Mouse (Mus musculus) embryo, embryonic 9.5 days (tissue): ENCODE results near the gene Gm20683.

Source experiments
- DNase-seq: peaks from one replicate; pipeline ENCODE4 v3.0.0-alpha.2; 2017; ENCODE audit errors: extremely low spot score

Gene Gm20683

DNA sequence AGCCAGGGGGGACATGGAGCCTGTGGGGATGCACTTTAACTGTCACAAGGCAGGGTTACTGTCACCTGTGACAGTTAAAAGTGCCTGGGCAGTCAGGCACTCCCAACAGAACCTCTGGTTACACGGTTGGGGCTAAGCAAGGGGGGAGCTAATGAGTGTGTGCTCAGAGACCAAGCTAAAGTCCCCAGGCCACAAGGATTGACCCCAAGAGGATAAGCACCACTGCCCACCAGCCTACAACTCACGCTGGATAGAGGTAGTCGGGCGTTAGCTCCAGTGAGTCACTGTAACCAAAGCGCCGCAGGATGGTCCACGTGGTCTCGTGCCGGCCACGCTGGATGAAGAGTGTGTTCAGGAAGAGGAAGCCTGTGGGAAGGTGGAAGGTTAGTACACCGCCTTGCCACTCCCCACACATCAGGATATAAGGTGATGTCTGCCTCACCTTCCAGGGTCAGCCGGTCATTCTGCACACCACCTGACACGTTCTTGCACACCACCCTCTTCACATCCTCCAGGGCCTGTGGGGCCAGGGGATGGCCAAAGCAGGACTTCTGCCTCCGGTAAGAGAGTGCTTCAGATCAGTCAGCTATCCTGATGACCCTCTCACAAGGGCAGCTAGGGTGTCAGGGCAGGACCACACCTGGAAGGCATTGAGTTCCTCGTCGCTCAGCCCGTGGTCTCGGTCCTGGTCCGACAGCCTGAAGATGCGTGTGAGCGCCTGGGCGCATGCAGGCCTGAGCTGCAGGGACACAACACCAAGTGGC is at the start of gene Gm20683:
TSS of gene Gm20683 (minus strand) at position 647 of the 764 bp plus-strand sequence.
- DNase-seq = no peak

DNA sequence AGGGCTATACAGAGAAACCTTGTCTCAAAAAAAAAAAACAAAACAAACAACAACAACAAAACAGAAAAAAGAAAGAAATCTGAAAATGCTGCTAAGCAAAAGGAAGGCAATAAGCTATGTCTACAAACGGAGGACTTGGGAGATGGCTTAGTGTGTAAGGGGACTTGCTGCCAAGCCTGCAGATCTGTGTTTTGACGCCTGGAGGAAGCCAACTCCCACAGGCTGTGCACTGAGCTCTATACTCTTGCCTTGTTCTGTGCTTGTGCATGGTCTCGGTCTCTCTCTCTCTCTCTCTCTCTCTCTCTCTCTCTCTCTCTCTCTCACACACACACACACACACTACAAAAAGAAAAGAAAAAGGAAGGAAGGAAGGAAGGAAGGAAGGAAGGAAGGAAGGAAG is 47.3 kb upstream of the Gm20683 start:
- DNase-seq = no peak

DNA sequence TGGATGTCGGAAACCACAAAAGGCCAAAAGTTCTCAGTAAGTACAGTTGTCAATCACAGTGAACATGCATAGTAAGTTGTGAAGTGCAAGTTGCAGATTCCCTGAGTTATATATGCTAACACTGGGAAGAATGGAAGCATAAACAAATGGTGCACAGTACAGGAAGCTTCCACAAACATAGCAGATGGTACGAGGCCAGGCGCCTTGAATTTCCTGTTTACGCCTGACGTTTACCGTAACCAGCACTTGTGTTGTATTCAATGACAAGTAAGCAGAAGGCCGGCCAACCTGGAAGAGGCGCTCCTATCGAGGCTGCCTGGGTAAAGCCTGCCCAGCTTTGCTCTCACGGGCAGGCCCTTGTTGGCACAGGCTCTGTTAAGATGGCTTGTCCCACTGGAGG is 45.9 kb upstream of the Gm20683 start:
- no peak for DNase-seq

DNA sequence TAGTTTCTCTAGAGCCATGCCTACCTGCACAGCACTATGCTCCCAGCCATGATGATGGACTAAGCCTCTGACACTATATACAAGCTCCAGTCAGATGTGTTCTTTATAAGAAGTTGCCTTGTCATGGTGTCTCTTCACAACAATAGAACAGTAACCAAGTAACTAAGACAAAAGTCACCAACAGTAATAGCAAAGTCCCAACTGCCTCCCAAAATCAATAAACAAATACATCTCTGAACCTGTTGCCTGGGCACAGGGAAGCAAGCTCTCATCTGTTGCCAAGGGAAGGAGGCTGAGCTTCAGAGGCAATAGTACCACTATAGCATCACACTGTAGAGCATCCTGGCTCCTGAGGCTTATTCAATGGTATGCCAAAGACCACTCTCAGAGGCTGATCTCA is 45.2 kb upstream of the Gm20683 start:
- DNase-seq = no peak

DNA sequence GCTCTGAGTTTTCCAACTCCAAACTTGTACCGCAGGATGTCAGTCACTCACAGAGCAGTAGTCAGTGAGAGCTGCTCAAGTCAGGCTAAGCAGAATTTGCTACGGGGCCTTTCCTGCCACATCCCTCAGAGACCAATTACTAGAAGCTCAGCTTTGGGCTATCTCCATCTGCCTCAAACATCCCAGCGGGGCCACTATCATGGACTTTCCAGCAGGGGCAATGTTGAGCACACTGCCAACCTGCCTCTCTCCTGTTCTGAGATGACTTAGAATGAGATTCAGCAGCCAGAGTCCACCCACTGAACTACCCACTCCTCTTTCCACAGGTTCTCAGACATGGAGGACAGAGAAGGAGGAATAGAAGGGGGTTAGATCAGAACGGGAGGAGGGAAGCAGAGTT is 44.1 kb upstream of the Gm20683 start:
- no peak for DNase-seq

DNA sequence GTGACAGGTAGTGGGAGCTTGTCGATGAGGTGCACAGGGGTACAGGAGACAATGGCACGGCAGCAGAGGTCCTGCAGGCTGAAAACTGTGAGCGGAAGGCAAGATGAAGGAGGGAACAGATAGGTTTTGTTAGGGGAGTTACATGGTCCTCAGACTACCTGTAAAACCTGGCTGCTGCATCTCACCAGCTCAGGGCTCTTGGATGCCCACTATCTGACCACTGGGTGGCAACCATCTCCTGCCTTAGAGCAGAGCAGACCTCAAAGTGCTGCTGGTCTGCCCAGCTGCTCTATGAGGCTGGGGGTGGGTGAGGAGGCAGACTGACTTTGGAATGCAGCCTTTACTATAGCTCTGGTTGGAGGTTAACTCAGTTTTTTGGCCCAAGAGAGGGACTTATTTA is 42.3 kb upstream of the Gm20683 start:
- DNase-seq = no peak

DNA sequence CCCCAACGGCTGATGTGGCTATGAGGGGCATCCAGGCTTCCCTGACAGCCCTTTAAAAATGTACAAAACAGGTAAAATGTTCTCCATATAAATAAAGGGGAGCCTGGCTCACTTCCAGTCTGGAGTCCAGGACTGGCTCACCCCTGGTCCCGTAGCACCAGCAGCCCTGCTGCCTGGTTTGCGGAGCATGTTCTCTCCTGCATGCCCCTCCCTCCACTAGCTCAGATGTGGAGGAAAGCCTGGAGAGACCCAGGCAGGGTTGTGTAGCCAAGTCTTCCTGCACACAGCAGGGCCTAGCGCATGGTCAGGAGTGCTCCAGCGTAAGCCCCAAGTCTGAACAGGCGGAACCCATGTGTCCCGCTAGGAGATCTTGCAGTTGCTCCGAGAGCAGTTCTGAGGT is 41.7 kb upstream of the Gm20683 start:
- no peak for DNase-seq

DNA sequence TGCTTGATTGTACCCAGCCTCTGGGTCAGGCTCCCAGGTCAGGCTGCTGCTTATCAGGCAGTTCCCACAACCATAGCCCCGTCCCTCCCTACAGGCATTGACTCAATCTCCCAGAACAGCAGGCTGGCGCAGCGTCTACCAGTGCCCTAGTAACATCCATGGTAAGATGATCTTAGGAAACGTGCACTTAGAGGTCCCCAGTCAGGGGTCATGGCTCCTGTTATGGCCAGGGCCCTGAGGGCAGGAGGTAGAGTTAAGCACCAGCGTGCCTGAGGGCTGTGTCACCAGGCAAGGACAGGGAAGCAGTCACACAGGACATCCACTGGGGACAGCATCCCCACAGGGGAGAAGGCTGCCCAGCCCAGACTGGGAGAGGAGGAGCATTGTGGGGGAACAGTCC is 40.7 kb upstream of the Gm20683 start:
- peak; percentile 47 for DNase-seq

DNA sequence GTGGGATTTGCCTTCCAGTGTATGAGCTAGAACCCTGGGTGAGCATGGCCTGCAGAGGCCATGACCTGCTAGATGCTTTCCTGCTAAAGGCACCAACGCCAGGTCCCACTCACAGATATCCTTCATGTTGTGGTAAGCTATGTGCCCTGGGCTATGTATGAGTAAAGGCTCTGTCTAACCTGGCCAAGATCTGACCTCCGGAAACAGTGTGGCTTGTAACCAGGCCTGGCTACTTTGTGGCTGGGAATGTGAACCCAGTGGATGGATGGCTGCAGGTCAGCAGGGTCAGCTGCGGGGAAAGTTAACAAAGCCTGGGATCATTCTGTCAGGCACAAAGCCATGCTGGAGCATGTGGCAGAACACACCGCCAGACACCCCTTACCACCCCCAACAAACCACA is 40.1 kb upstream of the Gm20683 start:
- peak; percentile 83 for DNase-seq

DNA sequence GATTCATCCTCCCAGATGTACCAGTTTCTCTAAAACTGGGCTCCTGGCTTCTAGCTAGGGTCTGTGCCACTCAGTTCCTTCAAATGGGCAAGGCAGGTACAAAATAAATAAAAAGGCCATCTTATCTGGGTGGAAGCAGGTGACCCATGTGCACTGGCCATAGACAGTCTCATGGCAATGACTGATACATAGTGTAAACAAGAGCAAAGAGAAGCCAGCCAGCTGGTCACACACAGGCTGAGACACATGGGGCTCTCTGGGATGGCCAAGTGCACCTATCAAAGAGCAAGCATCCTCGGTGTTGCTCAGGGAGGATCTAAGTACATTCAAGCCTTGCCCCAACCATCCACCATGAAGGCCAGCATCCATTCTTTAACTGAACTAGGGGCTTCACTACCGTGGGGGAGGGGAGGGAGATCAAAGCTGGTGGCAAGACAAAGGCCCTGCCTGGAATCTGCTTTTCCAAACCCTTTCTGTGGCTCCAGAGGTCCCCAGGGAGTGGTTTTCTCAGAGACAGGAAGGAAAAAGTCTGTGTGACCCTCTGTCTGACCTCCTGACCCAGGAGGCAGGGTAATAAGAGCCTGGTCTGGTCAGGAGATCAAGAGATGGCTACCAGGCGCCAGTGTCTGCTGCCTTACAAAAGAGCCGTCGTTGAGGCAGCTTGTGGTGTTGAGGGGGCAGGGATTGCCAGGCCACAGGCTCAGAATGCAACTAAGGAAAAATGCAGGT is 39.5 kb upstream of the Gm20683 start:
- DNase-seq = peak; percentile 94

DNA sequence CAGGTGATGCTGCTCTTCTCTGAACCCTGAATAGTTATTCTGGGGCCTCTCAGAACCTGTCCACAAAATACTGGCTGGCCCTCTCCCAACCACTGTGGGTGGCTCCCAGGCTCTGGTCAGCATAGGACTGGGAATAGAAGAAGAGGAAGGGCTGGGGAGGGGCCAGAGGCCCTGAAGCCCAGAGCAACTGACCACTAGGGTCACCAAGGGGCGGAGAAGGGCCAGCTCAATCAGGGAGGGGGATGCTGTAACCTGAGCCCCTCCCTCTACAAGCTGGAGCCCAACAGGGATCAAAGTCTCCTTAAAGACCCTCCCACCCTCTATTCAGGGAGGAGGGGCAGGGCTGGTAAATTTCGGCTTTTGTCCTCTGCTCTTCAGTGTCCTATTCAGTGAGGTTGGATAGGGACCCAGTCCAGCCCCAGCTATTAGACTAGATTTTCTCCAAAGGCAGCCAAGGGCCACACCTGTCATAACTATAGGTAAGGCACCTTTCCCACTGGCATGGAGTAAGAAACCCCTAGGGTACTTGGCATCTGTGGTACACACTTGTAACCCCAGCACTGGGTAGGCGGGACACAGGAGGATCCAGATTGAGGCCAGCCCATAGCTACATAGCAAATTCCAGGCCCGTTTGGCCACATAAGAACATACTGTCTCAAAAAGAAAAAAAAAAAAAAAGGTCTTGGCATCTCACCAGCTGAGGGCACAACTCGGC is 38.8 kb upstream of the Gm20683 start, which contains the start of gene Wfikkn1:
TSS of gene Wfikkn1 (minus strand) at position 663 of the 715 bp plus-strand sequence.
- peak; percentile 88 for DNase-seq

DNA sequence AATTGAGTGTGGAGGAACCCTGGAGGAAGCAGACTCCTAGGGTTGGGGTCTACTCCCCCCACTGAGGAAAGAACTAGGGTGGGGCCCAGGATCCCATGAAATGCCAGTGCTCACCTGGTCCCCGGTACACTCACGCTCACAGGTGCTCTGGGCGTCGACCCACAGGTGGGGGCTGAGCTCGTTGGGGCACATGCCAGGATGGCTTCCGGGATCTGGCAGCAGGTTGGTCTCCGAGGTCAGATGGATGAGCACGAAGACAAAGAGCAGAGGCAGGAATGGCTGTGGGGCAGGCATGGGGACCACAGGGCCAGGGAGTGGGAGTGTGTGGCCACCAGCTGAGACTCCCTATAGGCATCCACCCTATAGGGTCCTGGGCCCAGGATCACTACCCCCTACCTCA is 38.2 kb upstream of the Gm20683 start:
- DNase-seq = no peak

DNA sequence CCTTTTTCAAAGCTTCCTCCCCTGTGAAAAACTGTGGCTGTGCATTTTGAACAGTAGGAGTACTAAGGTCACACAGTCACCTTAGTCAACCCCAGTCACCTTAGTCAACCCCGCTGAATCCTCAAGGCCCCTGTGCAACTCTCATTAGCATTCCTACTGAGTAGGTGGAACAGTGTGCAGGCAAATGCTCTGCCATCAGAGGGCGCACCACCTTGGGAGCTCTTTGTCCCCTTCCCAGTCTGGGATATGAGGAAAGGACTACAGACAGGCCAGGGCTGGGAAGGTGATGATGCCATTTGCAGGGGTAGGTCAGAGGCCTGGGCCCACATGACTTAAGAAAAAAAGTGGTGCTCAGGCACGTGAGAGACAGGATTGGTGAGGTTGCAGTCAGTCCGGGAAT is 37.7 kb upstream of the Gm20683 start:
- peak; percentile 50 for DNase-seq

DNA sequence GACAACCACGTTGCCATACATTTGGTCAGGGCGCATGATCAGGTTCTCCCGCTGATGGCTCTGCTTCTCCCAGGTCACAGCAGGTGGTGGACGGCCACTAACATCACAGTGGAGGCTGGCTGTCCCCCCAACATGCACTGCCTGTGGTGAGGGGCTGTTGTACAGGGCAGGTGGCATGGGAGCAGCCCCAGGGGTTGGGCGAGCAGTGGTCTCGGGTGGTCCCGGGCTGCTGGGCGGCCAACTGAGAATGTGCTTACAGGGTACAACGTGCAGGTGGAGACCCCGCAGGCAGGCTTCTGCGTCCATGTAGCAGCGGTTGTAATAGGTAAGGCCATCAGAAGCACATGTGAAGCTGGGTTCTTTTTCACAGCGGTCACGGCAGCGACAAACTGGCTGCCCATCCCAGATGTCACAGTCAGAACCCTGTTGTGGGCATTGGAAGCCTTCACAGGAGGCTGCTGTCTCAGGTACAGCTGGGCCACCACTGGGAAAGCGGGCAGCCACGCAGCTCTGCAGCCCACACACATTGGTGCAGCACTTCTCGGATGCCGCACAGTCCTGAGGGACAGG is 37.1 kb upstream of the Gm20683 start:
- DNase-seq = no peak

DNA sequence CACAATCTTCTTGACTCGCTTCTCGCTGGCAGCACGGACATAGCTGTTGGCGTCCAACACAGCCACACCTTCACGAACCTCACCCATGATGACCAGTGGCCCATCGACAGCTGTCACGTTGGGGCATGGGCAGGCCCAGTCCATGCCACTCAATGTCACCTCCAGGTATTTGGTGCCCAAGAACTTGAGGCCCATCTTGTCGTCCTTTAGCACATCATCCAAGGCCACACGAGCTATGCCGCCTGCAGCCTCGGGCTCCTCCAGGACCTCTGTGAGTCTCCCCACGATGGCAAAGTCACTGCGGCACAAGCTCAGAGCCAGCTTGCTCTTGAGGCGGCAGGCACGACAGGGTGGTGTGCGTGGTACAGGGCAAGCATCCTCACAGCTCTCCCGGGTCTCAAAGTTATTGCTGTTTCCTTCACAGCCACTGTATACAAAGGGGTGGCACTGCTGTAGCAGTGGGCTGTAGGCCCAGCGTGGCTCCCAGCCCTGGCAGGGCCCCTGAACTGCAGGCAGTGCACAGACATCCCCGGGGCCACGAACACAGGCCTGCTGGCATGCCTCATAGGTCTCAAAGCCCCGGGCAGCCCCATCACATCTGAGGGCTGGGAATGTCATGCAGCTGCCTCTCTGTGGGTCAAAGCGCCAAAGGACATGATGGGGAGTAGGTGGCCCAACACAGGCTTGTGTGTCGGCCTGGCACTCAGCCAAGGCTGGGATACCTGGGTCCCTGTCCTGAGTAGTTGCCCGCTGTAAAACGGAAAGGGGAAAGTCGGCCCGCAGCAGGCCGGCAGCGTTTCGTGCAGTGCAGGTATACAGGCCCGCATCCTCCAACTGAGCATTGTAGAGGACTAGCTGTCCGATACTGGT is 36.4 kb upstream of the Gm20683 start:
- no peak for DNase-seq

DNA sequence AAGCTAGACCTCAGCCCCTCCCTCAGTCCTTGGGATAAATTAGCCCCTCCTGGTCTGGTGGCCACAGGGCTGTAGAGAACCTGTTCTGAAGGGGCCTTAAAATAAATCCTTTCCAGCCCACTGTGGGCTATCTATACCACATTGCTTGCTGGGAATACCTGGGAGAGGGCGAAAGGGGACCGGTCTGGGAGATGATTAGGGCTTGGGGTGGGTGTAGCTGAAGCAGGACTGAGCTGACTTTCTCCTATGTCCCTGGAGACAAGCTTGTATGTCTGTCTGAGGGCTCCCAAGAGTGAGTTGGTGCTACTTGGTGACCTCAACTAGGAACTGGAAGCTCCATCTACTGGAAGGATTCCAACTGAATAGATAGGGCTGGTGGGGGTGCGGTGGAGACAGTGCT is 35.5 kb upstream of the Gm20683 start:
- DNase-seq = no peak

DNA sequence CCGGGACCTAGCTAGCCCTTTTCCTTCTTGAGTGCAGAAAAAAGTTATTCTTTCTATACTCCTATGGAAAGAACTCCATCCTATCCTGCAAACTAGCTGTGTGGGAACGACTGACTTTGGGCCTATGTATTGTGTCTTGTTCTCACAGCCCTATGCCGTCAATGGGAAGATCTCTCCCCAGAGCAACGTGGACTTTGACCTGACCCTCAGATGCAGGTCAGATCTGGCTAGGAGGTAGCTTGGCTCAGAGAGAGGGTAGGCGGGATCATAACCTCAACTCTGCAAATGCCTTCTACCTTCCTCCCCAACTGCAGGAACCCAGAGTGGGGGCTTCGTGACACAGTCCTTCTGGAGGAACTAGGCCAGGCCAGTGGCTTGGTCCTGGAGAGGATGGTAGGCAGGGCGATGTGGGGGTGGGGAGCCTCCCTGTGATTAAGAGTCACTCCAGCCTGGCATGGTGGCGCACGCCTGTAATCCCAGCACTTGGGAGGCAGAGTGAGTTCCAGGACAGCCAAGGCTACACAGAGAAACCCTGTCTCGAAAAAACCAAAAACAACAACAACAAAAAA is 34.9 kb upstream of the Gm20683 start:
- DNase-seq = no peak

DNA sequence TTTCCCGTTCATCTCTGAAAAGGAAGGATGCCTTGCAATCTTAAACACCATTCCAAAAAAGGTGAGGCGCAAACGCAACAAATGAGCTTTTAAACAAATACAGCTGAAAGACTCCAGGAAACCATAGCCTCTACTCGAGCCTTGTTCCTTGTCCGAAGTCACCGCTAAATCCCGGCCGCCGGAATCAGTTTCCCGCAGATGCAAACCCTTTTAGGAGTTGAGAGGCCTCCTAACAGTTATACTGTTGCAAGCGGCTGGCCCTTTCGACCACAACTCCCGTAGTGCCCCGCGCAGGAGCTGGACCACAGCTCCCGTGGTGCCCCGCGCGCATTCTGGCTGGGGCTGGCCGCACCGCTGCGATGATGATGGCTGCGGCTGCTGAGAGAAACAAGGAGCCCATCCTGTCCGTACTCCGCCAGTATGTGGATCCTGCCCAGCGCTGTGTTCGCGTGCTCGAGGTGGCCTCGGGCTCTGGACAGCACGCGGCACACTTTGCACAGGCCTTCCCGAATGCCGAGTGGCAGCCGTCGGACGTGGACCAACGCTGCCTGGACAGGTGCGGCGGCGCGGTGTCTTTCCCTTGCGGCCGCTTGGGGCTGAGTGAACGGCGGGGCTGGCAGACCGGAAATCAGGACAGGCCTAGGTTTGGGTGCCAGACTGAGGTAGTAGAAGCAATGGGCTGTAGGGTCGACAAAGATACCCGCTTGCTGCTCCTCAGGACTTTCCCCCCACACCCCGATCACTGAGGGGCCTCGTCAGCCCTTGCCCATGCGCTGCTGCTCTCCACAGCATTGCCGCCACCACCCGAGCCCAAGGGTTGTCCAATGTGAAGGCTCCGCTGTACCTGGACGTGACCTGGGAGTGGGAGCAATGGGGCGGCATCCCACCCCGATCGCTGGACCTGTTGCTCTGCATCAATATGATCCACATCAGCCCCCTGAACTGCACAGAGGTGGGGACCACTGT is 33.9 kb upstream of the Gm20683 start:
- DNase-seq = peak; percentile 90

DNA sequence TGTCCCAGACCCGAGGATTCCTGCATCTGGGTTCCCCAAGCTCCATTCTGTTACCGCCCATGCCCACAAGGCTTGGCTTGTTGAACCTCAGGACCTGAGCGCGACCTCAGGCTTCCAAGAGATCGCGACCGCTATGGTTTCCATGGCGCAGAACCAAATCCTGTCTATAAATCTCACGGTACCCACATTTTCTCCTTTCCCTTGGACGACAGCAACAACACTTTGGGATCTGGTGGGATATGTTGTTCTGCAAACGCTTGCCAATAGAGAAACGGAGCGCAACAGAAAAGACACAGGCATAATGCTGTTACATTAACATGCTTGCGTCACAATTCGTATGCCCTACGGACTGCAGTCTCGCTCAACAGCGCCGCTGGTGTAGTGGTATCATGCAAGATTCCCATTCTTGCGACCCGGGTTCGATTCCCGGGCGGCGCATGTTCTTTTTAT is 33.2 kb upstream of the Gm20683 start, which contains the start of gene Mettl26:
TSS of gene Mettl26 (plus strand) at position 354 of the 450 bp plus-strand sequence.
- DNase-seq = peak; percentile 95
